Mouse (Mus musculus) liver, postnatal 0 days (tissue): Measurements from ENCODE around the gene Tmem123. TPM values are rescaled to one million over a fixed set of nuclear protein-coding genes. Genes with fewer than 3 reads are reported as not detected.

Experiments
- ATAC-seq: fragments of 200-750 bp; cut with Nextera tagmentation; 2 replicates; pipeline ENCODE4 v1.8.0; 2017; ENCODE audit warnings: mild to moderate bottlenecking, moderate library complexity
- DNase-seq: peaks from one replicate; pipeline ENCODE4 v3.0.0-alpha.2; 2016
- H3K27ac ChIP-seq: fragments of 300-500 bp; sonication (generic); 2 replicates; pipeline ENCODE4 v1.5.1; 2014; ENCODE audit warnings: antibody characterized with exemption, moderate library complexity, mild to moderate bottlenecking, low read depth
- H3K27me3 ChIP-seq: fragments of 300-500 bp; sonication (generic); 2 replicates; pipeline ENCODE4 v1.6.1; 2014; ENCODE audit warnings: low read length, control low read depth, mixed read lengths; ENCODE audit not compliant: insufficient read depth
- H3K36me3 ChIP-seq: fragments of 300-500 bp; sonication (generic); replicated peaks from 2 replicates; pipeline ENCODE4 v1.6.1; 2014; ENCODE audit warnings: mild to moderate bottlenecking, control low read depth, low read length, moderate library complexity, mixed read lengths; ENCODE audit not compliant: insufficient read depth
- H3K4me1 ChIP-seq: fragments of 300-500 bp; sonication (generic); 2 replicates; pipeline ENCODE4 v1.6.1; 2014; ENCODE audit warnings: antibody characterized with exemption, mild to moderate bottlenecking, control low read depth; ENCODE audit not compliant: insufficient read depth
- H3K4me2 ChIP-seq: fragments of 300-500 bp; sonication (generic); 2 replicates; pipeline ENCODE4 v1.6.1; 2014; ENCODE audit warnings: low read depth, mild to moderate bottlenecking, low read length, moderate library complexity, mixed read lengths
- H3K4me3 ChIP-seq: fragments of 300-500 bp; sonication (generic); 2 replicates; pipeline ENCODE4 v1.5.1; 2014; ENCODE audit warnings: low read depth, low read length
- H3K9ac ChIP-seq: fragments of 300-500 bp; sonication (generic); replicated peaks from 2 replicates; pipeline ENCODE4 v1.6.1; 2014; ENCODE audit warnings: mild to moderate bottlenecking, moderate library complexity
- H3K9me3 ChIP-seq: fragments of 300-500 bp; sonication (generic); 2 replicates; pipeline ENCODE4 v1.6.1; 2016; ENCODE audit warnings: mild to moderate bottlenecking, control low read depth, low read length, mixed read lengths
- CTCF ChIP-seq: sonication (generic); IDR thresholded peaks from 2 replicates; pipeline ENCODE4 v1.5.1; 2016; ENCODE audit warnings: antibody characterized with exemption, low read depth
- EP300 ChIP-seq: IDR thresholded peaks from 2 replicates; pipeline ENCODE4 v1.6.1; 2016; ENCODE audit warnings: antibody characterized with exemption, low read depth, mild to moderate bottlenecking
- WGBS: fragments of 180-500 bp; shearing (Covaris S2); extraction: QIAGEN DNeasy Blood & Tissue Kit; methylation state at CpG from one replicate; pipeline ENCODE4 v1.1.7; 2014; ENCODE audit not compliant: insufficient replicate concordance; 5-methylcytosine and 5-hydroxymethylcytosine counted together
- polyA plus RNA-seq: library from polyadenylated mRNA; unstranded; fragments of >200 nt; fragmentation: Nextera tagmentation; extraction: Ambion mirVana; gene quantifications from 2 replicates; pipeline ENCODE4 v1.2.1, GENCODE M21; 2015

Tmem123 gene
- polyA plus RNA-seq, 1 experiment from 2014 or later: 29.2 TPM

DNA sequence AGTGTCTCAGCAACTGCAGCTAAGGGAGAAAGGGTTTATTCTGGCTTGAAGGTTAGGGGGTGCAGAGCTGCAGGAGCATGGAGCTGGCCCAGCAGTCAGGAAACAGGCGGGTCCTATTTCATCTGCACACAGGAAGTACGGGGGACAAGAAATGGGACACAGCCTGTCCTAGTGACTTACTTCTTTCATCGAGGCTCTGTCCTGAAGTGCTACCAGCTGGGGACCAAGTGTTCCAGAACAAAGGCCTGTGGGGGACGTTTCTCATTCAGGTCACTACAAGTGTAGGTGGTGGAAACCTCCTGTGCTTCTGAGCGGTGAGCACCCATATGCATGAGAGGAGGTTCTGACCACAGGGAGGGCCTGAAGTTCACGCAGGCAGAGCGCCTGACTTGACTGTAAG lies 14.9 kb downstream of the Tmem123 start:
- H3K4me2 ChIP-seq: no peak overlapping the region
- 76% methylated on average over 7 of the region's 7 CpGs for WGBS
- H3K4me3 ChIP-seq: no peak overlapping the region
- no peaks in the 10 kb centered on the region for H3K27me3 ChIP-seq
- ATAC-seq (no peak), DNase-seq (no peak)
- peaks cover 9% of the 10 kb centered on the region for H3K4me1 ChIP-seq
- no peak overlapping the region for H3K9ac ChIP-seq
- peaks cover 15% of the 10 kb centered on the region for H3K36me3 ChIP-seq
- no peaks in the 10 kb centered on the region for H3K9me3 ChIP-seq
- no peak overlapping the region for H3K27ac ChIP-seq
- TF ChIP-seq CTCF (no peak), EP300 (no peak)

DNA sequence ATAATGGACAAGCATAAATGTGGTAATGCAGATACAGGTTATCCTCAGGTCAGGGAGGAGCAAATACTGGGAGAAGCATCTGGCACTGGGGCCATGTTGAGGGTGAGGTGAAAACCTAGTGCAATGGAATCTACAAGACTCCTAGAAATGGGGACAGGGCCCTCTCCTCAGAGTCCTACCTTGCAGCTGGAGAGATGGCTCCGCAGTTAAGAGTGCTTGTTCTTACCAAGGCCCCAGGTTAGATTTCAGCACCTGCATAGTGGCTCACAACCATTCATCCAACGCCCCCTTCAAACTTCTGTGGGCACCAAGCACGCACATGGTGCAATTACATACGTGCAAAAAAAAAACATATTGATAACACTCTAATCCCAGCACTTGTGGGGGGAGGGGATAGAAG lies 15.9 kb downstream of the Tmem123 start:
- WGBS: 69% methylated on average over 4 of the region's 4 CpGs
- Histone ChIP-seq H3K27ac (no peak overlapping the region), H3K27me3 (no peaks in the 10 kb centered on the region), H3K9ac (no peak overlapping the region), H3K4me2 (no peak overlapping the region), H3K4me3 (no peak overlapping the region), H3K36me3 (peaks cover 11% of the 10 kb centered on the region; the same call in 1 of the 2 replicates), H3K9me3 (no peaks in the 10 kb centered on the region), H3K4me1 (peaks cover 9% of the 10 kb centered on the region)
- ATAC-seq (no peak), DNase-seq (no peak)
- TF ChIP-seq CTCF: no peak
- no peak for TF ChIP-seq EP300

DNA sequence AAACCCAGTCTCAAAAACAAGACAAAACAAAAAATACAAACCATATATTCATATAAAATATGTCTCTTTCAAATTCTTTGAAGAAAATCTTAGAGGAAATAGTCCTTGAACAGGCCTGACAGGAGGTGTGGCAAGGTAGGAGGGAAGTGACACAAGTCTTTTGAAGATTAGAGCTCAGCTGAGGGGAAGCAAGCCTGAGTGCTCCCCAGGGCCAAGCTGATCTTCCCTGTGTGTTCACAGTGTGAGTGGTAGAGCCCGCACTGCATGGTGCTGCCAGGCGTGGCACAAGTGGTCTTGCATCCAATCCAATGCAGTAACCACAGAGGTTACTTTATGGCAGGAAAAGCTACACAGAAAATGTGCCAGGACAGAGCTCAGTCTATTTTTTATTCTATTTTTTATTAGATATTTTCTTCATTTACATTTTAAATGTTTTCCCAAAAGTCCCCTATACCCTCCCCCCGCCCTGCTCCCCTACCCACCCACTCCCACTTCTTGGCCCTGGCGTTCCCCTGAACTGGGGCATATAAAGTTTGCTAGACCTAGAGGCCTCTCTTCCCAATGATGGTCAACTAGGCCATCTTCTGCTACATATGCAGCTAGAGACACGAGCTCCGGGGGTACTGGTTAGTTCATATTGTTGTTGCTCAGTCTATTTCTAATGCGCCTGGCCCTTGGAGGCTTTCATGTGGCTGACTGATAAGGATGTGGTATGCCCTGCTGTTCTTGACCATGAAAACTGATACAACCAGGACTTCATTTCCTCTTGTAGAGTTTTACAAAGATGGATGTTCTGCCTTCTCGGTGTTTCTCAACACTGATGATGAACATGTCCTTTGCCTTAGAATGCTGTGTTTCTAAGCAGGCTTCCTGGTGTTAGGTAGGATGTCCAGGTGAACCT lies 16.7 kb downstream of the Tmem123 start:
- Histone ChIP-seq H3K4me1 (peaks cover 15% of the 10 kb centered on the region), H3K9ac (no peak overlapping the region), H3K27me3 (no peaks in the 10 kb centered on the region), H3K36me3 (peaks cover 11% of the 10 kb centered on the region; the same call in 1 of the 2 replicates), H3K27ac (peak overlapping the region; percentile 52), H3K9me3 (no peaks in the 10 kb centered on the region), H3K4me2 (peak overlapping the region; percentile 20; the same call in 1 of the 2 replicates), H3K4me3 (no peak overlapping the region)
- TF ChIP-seq EP300: peak; percentile 69
- TF ChIP-seq CTCF: no peak
- DNase-seq (peak; percentile 45), ATAC-seq (peak; percentile 83)
- WGBS: 54% methylated on average over 8 of the region's 8 CpGs

DNA sequence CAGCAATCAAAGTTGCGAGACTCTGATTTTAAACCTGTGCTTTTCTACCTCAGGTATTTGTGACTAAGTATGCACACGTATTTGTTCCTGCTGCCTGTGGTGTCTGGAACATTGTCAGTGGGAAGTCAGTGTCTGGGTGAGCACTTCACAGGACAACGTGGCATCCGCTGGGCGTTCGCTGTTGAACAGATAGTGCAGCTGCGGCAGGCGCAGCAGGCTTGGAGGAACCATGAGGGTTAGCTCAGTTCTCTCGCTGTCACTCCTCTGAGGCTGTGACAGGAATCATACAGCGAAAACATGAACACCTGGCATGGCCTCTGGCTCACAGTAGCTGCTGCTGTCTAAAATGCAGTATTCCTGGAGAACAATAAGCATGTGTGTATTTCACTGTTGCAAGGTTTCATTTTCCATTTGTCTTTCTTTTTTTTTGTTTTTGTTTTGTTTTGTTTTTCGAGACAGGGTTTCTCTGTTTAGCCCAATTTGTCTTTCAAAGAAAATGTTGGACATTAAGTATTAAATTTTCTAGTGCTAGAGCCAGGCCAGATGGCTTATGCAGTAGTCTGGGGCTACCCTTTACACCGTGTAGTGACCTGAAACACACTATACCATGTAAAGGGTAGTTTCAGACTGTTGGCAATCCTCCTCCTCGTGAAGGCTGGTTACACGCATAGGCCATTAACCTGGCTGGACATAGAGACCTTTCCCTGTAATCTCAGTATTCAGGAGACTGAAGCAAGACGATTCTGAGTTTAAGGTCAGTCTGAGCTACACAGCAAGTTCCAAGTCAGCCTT lies 20.2 kb downstream of the Tmem123 start:
- Histone ChIP-seq H3K4me3 (no peak overlapping the region), H3K4me2 (no peak overlapping the region), H3K36me3 (peaks cover 8% of the 10 kb centered on the region), H3K9ac (no peak overlapping the region), H3K9me3 (no peaks in the 10 kb centered on the region), H3K4me1 (peaks cover 22% of the 10 kb centered on the region), H3K27me3 (no peaks in the 10 kb centered on the region), H3K27ac (peak overlapping the region; percentile 64; the same call in 1 of the 2 replicates)
- DNase-seq (no peak), ATAC-seq (0 out of 2 replicates have a peak, but pooled peaks have one; percentile 8)
- no peak for TF ChIP-seq CTCF
- TF ChIP-seq EP300: no peak
- 75% methylated on average over 15 of the region's 15 CpGs for WGBS

DNA sequence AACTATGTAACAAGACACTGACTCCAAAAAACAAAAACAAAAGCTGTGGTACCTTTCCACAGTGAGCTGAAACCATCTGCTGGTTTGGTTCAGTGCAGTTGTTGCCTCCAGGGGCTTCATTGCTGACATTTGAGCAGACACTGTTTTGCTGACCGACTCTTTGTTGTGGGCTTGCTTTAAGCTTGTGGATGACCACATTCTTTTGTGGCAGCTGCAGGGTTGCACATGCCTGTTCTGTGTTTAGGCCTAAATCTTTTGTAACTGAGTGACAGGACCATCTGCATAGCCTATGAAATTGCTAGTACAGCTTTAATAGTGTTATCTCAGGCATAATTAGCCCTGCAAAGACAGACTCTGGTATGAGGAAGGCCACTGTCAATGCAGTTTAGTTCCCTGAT lies 20.8 kb downstream of the Tmem123 start:
- Histone ChIP-seq H3K27ac (peak overlapping the region; percentile 64; the same call in 1 of the 2 replicates), H3K27me3 (no peaks in the 10 kb centered on the region), H3K4me3 (no peak overlapping the region), H3K9ac (no peak overlapping the region), H3K4me2 (no peak overlapping the region), H3K36me3 (peaks cover 8% of the 10 kb centered on the region), H3K4me1 (peaks cover 23% of the 10 kb centered on the region), H3K9me3 (no peaks in the 10 kb centered on the region)
- DNase-seq: no peak
- no peak for ATAC-seq
- TF ChIP-seq EP300 (no peak), CTCF (no peak)
- WGBS: 54% methylated on average over 1 of the region's 1 CpGs

DNA sequence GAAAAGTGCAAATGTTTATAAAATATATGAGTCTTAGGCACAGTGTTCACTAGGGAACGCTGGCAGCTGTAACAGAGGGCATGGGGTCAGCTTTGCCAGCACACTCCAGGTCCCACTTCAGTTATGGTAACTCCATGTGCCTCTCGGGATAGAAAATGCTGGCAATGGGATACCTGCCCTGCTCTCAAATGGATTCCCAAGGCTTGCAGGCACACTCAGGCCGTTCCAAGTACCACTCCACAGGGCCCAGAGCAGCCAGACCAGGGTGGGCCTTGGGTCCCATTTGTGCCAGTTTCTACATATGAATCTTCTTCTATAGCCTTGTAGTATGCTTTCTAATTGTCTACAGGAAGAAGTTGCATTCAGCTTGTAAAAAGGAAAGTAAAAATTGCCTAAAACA lies 21.6 kb downstream of the Tmem123 start:
- ATAC-seq (no peak), DNase-seq (no peak)
- H3K4me3 ChIP-seq: no peak overlapping the region
- peak overlapping the region; percentile 64; the same call in 1 of the 2 replicates for H3K27ac ChIP-seq
- no peaks in the 10 kb centered on the region for H3K27me3 ChIP-seq
- WGBS: 86% methylated on average over 3 of the region's 3 CpGs
- no peaks in the 10 kb centered on the region for H3K9me3 ChIP-seq
- TF ChIP-seq EP300: no peak
- no peak for TF ChIP-seq CTCF
- H3K36me3 ChIP-seq: peaks cover 10% of the 10 kb centered on the region
- H3K9ac ChIP-seq: no peak overlapping the region
- peak overlapping the region; percentile 10; the same call in 1 of the 2 replicates for H3K4me2 ChIP-seq
- peaks cover 21% of the 10 kb centered on the region for H3K4me1 ChIP-seq
